Mouse (Mus musculus) neural tube, embryonic 13.5 days (tissue): Measurements from ENCODE around the gene Coq8b. TPM values are rescaled to one million over a fixed set of nuclear protein-coding genes. Genes with fewer than 3 reads are reported as not detected.

Experiments used
- ATAC-seq: fragments of 200-750 bp; cut with Nextera tagmentation; 2 replicates; pipeline ENCODE4 v1.8.0; 2017; ENCODE audit warnings: low read depth, mild to moderate bottlenecking, moderate TSS enrichment, moderate library complexity
- H3K27ac ChIP-seq: fragments of 300-500 bp; sonication (generic); replicated peaks from 2 replicates; pipeline ENCODE4 v1.5.1; 2015; ENCODE audit warnings: moderate library complexity, mild to moderate bottlenecking, inconsistent platforms
- H3K27me3 ChIP-seq: fragments of 300-500 bp; sonication (generic); 2 replicates; pipeline ENCODE4 v1.6.1; 2015; ENCODE audit warnings: mild to moderate bottlenecking, inconsistent platforms
- H3K36me3 ChIP-seq: fragments of 300-500 bp; sonication (generic); 2 replicates; pipeline ENCODE4 v1.6.1; 2015; ENCODE audit warnings: mild to moderate bottlenecking, inconsistent platforms
- H3K4me1 ChIP-seq: fragments of 300-500 bp; sonication (generic); replicated peaks from 2 replicates; pipeline ENCODE4 v1.6.1; 2015; ENCODE audit warnings: inconsistent platforms
- H3K4me2 ChIP-seq: fragments of 300-500 bp; sonication (generic); 2 replicates; pipeline ENCODE4 v1.6.1; 2015; ENCODE audit warnings: inconsistent platforms, mild to moderate bottlenecking, moderate library complexity
- H3K4me3 ChIP-seq: fragments of 300-500 bp; sonication (generic); 2 replicates; pipeline ENCODE4 v1.5.1; 2015; ENCODE audit warnings: mild to moderate bottlenecking, inconsistent platforms
- H3K9ac ChIP-seq: fragments of 300-500 bp; sonication (generic); 2 replicates; pipeline ENCODE4 v1.6.1; 2015; ENCODE audit warnings: moderate library complexity, mild to moderate bottlenecking, inconsistent platforms
- H3K9me3 ChIP-seq: fragments of 300-500 bp; sonication (generic); 2 replicates; pipeline ENCODE4 v1.6.1; 2016; ENCODE audit warnings: inconsistent platforms
- WGBS: fragments of 180-500 bp; shearing (Covaris S2); methylation state at CpG from one replicate; pipeline ENCODE4 v1.1.7; 2015; 5-methylcytosine and 5-hydroxymethylcytosine counted together
- polyA plus RNA-seq: library from polyadenylated mRNA; unstranded; fragments of >200 nt; fragmentation: Nextera tagmentation; extraction: Ambion mirVana; gene quantifications from 2 replicates; pipeline ENCODE4 v1.2.1, GENCODE M21; 2015

Gene Coq8b
- polyA plus RNA-seq, 1 experiment from 2014 or later, result 22.2 TPM

GRCm38 (mm10) chr7:27277191-27277590 lies 44.4 kb downstream of the Coq8b start:
- no peaks in the 10 kb centered on the region for H3K9me3 ChIP-seq
- 91% methylated on average over 3 of the region's 3 CpGs for WGBS
- H3K27me3 ChIP-seq, result no peaks in the 10 kb centered on the region
- no peak overlapping the region for H3K9ac ChIP-seq
- ATAC-seq, result no peak
- peaks cover 94% of the 10 kb centered on the region for H3K36me3 ChIP-seq
- H3K4me3 ChIP-seq, result no peak overlapping the region
- H3K27ac ChIP-seq, result no peak overlapping the region
- H3K4me2 ChIP-seq, result no peak overlapping the region
- H3K4me1 ChIP-seq, result no peaks in the 10 kb centered on the region

- ATAC-seq, result no peak
- Histone ChIP-seq H3K4me1 (no peaks in the 10 kb centered on the region; the same call in 1 of the 2 replicates), H3K9ac (no peak overlapping the region), H3K36me3 (peaks cover 61% of the 10 kb centered on the region), H3K4me2 (no peak overlapping the region), H3K9me3 (no peaks in the 10 kb centered on the region), H3K27ac (no peak overlapping the region), H3K27me3 (peaks cover 9% of the 10 kb centered on the region; the same call in 1 of the 2 replicates), H3K4me3 (no peak overlapping the region)
- WGBS, result 79% methylated on average over 13 of the region's 13 CpGs
Observed at GRCm38 (mm10) chr7:27281717-27282116, 48.9 kb downstream of the Coq8b start.

- H3K27ac ChIP-seq, result no peak overlapping the region
- no peak overlapping the region for H3K4me3 ChIP-seq
- WGBS, result 57% methylated on average over 4 of the region's 4 CpGs
- H3K36me3 ChIP-seq, result peaks cover 56% of the 10 kb centered on the region
- H3K9ac ChIP-seq, result no peak overlapping the region
- H3K4me2 ChIP-seq, result no peak overlapping the region
- ATAC-seq, result no peak
- no peaks in the 10 kb centered on the region; the same call in 1 of the 2 replicates for H3K4me1 ChIP-seq
- peaks cover 12% of the 10 kb centered on the region for H3K27me3 ChIP-seq
- H3K9me3 ChIP-seq, result no peaks in the 10 kb centered on the region
Observed at GRCm38 (mm10) chr7:27282225-27282624, 49.4 kb downstream of the Coq8b start.

- Histone ChIP-seq H3K4me1 (no peaks in the 10 kb centered on the region; the same call in 1 of the 2 replicates), H3K4me3 (no peak overlapping the region), H3K9ac (no peak overlapping the region), H3K27me3 (peaks cover 12% of the 10 kb centered on the region), H3K9me3 (no peaks in the 10 kb centered on the region), H3K36me3 (peaks cover 27% of the 10 kb centered on the region), H3K27ac (no peak overlapping the region), H3K4me2 (peak overlapping the region; percentile 9)
- peak; percentile 61 for ATAC-seq
- 1% methylated on average over 28 of the region's 28 CpGs for WGBS
Observed at GRCm38 (mm10) chr7:27284865-27285697, 52.3 kb downstream of the Coq8b start.

GRCm38 (mm10) chr7:27285698-27286066 lies 52.9 kb downstream of the Coq8b start:
- peak; percentile 78 for ATAC-seq
- H3K27me3 ChIP-seq, result peaks cover 12% of the 10 kb centered on the region
- peak overlapping the region; percentile 9; the same call in 1 of the 2 replicates for H3K4me2 ChIP-seq
- no peak overlapping the region for H3K9ac ChIP-seq
- H3K9me3 ChIP-seq, result no peaks in the 10 kb centered on the region
- no peak overlapping the region for H3K4me3 ChIP-seq
- WGBS, result 3% methylated on average over 8 of the region's 8 CpGs
- peaks cover 23% of the 10 kb centered on the region for H3K36me3 ChIP-seq
- no peaks in the 10 kb centered on the region; the same call in 1 of the 2 replicates for H3K4me1 ChIP-seq
- H3K27ac ChIP-seq, result no peak overlapping the region

- H3K36me3 ChIP-seq, result no peaks in the 10 kb centered on the region
- no peak overlapping the region for H3K4me2 ChIP-seq
- H3K9me3 ChIP-seq, result no peaks in the 10 kb centered on the region
- H3K27me3 ChIP-seq, result peaks cover 12% of the 10 kb centered on the region
- H3K4me3 ChIP-seq, result no peak overlapping the region
- WGBS, result 89% methylated on average over 7 of the region's 7 CpGs
- H3K27ac ChIP-seq, result no peak overlapping the region
- no peak for ATAC-seq
- no peak overlapping the region for H3K9ac ChIP-seq
- H3K4me1 ChIP-seq, result no peaks in the 10 kb centered on the region; the same call in 1 of the 2 replicates
Observed at GRCm38 (mm10) chr7:27288732-27289131, 55.9 kb downstream of the Coq8b start.

- Histone ChIP-seq H3K4me2 (no peak overlapping the region), H3K9ac (no peak overlapping the region), H3K4me1 (no peaks in the 10 kb centered on the region), H3K27ac (no peak overlapping the region), H3K36me3 (no peaks in the 10 kb centered on the region), H3K4me3 (no peak overlapping the region), H3K9me3 (no peaks in the 10 kb centered on the region), H3K27me3 (peaks cover 8% of the 10 kb centered on the region; the same call in 1 of the 2 replicates)
- 63% methylated on average over 2 of the region's 2 CpGs for WGBS
- ATAC-seq, result no peak
Observed at GRCm38 (mm10) chr7:27290555-27290954, 57.7 kb downstream of the Coq8b start.

GRCm38 (mm10) chr7:27291795-27292466 lies 59.1 kb downstream of the Coq8b start:
- ATAC-seq, result no peak
- Histone ChIP-seq H3K27me3 (peaks cover 1% of the 10 kb centered on the region; the same call in 1 of the 2 replicates), H3K4me2 (no peak overlapping the region), H3K9ac (no peak overlapping the region), H3K9me3 (no peaks in the 10 kb centered on the region), H3K27ac (no peak overlapping the region), H3K4me3 (no peak overlapping the region), H3K4me1 (no peaks in the 10 kb centered on the region), H3K36me3 (no peaks in the 10 kb centered on the region)
- WGBS, result 76% methylated on average over 12 of the region's 12 CpGs

GRCm38 (mm10) chr7:27295956-27296355 lies 63.1 kb downstream of the Coq8b start:
- Histone ChIP-seq H3K36me3 (no peaks in the 10 kb centered on the region), H3K4me2 (no peak overlapping the region), H3K27me3 (no peaks in the 10 kb centered on the region), H3K4me3 (no peak overlapping the region), H3K4me1 (no peaks in the 10 kb centered on the region), H3K27ac (no peak overlapping the region), H3K9ac (no peak overlapping the region), H3K9me3 (no peaks in the 10 kb centered on the region)
- no peak for ATAC-seq
- WGBS, result 88% methylated on average over 4 of the region's 4 CpGs

- no peak overlapping the region for H3K27ac ChIP-seq
- no peak for ATAC-seq
- no peaks in the 10 kb centered on the region for H3K4me1 ChIP-seq
- H3K4me2 ChIP-seq, result no peak overlapping the region
- H3K27me3 ChIP-seq, result no peaks in the 10 kb centered on the region
- WGBS, result 92% methylated on average over 4 of the region's 4 CpGs
- no peaks in the 10 kb centered on the region for H3K9me3 ChIP-seq
- no peak overlapping the region for H3K4me3 ChIP-seq
- no peak overlapping the region for H3K9ac ChIP-seq
- no peaks in the 10 kb centered on the region for H3K36me3 ChIP-seq
Observed at GRCm38 (mm10) chr7:27296518-27296917, 63.7 kb downstream of the Coq8b start.

GRCm38 (mm10) chr7:27298033-27298610 lies 65.3 kb downstream of the Coq8b start:
- no peak overlapping the region for H3K27ac ChIP-seq
- no peaks in the 10 kb centered on the region for H3K9me3 ChIP-seq
- no peak overlapping the region for H3K4me2 ChIP-seq
- H3K4me1 ChIP-seq, result no peaks in the 10 kb centered on the region
- H3K4me3 ChIP-seq, result no peak overlapping the region
- ATAC-seq, result no peak
- H3K27me3 ChIP-seq, result peaks cover 6% of the 10 kb centered on the region
- WGBS, result 90% methylated on average over 16 of the region's 16 CpGs
- no peaks in the 10 kb centered on the region for H3K36me3 ChIP-seq
- no peak overlapping the region for H3K9ac ChIP-seq

GRCm38 (mm10) chr7:27298816-27299215 lies 66.0 kb downstream of the Coq8b start:
- WGBS, result 80% methylated on average over 6 of the region's 6 CpGs
- no peak for ATAC-seq

More at GRCm38 (mm10) chr7:27298816-27299215, 66.0 kb downstream of the Coq8b start:
- Histone ChIP-seq H3K4me2 (no peak overlapping the region), H3K4me3 (no peak overlapping the region), H3K4me1 (no peaks in the 10 kb centered on the region), H3K36me3 (no peaks in the 10 kb centered on the region), H3K27ac (no peak overlapping the region), H3K9me3 (no peaks in the 10 kb centered on the region), H3K9ac (no peak overlapping the region), H3K27me3 (peaks cover 8% of the 10 kb centered on the region)
